Comparison of ENCODE assay signal across 7 mouse cellular contexts in the genomic region with DNA sequence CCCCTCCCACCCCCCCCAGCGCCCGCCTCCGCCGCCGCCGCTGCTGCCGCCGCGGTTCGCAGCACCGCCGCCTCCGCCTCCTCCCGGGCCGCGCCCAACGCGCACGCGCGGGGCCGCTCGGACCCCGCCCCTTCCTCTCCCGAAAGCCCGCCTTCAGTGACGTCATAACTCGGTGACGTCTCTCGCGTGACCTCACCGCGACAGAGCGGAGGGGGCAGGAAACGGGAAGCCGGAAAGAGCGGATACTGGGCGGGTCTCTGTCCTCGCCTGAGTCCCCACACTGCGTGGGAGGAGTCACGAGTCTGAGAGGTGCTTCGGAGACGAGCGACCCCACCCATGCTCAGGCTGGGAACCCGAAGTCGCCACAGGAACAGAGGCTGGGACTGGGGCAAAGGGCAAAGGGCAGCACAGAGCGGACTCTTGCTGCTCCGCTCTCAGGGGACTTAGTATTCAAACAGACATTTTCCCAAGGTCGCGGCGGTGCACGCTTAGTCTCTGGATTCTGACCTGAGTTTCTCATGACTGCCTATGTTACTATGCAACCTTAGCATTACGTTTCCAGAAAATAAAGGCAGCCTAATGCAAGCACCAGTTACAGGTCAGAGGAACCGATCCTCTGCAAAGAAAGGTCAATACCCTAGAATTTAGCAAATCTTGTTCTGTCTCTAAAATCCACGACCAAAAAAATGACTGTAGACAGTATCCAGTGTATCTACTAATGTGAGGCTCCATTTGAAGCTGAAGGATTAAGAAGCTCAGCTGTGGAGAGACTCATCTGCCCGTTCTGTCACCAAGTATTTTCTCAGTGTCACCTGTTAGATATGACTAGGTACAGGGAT. TPM values are rescaled to one million over a fixed set of nuclear protein-coding genes. Genes with fewer than 3 reads are reported as not detected.
DNase-seq lines count a peak whose midpoint lies in the region; ATAC-seq lines count a peak whose summit lies in the region.

Gene D17Wsu92e, minus strand, starts transcription at position 81 of the 839 bp plus-strand sequence.

- DNase-seq in adrenal gland, postnatal 25 days: peak; percentile 98
- peak; percentile 100 for DNase-seq in heart, adult 11 months
- DNase-seq in kidney, adult 18-20 months: peak; percentile 98
- peak; percentile 100 for DNase-seq in limb, embryonic 11.5 days (ENCODE audit: low spot score)
- DNase-seq in midbrain, embryonic 14.5 days: peak; percentile 100
- peak; percentile 98 for DNase-seq in spleen, adult 18-20 months

- H3K9ac ChIP-seq in embryonic facial prominence, embryonic 12.5 days: peak within 1 kb of the TSS; percentile 99
- H3K9ac ChIP-seq in limb, embryonic 11.5 days (ENCODE audit: low read length): peak within 1 kb of the TSS; percentile 84
- H3K9ac ChIP-seq in midbrain, embryonic 14.5 days (replicated peaks; ENCODE audit: low read length): peak within 1 kb of the TSS; percentile 85

- whole genome bisulfite sequencing in embryonic facial prominence, embryonic 12.5 days: 3% methylated on average over 35 of the region's 56 CpGs
- WGBS in limb, embryonic 11.5 days: 2% methylated on average over 52 of the region's 56 CpGs
- 1% methylated on average over 55 of the region's 56 CpGs for WGBS in midbrain, embryonic 14.5 days

- peak within 1 kb of the TSS; percentile 100 for H3K4me3 ChIP-seq in embryonic facial prominence, embryonic 12.5 days
- H3K4me3 ChIP-seq in limb, embryonic 11.5 days (ENCODE audit: low read depth, low read length): peak within 1 kb of the TSS; percentile 86
- H3K4me3 ChIP-seq in midbrain, embryonic 14.5 days (replicated peaks; ENCODE audit: low read depth, low read length): peak within 1 kb of the TSS; percentile 79

- ATAC-seq in embryonic facial prominence, embryonic 12.5 days (ENCODE audit: insufficient number of reproducible peaks, insufficient read depth, low FRiP score, low TSS enrichment): peak; percentile 91
- peak; percentile 94 for ATAC-seq in limb, embryonic 11.5 days (ENCODE audit: insufficient number of reproducible peaks, low FRiP score, low TSS enrichment, low read depth)
- ATAC-seq in midbrain, embryonic 14.5 days (ENCODE audit: low FRiP score, low TSS enrichment): peak; percentile 97

- peak within 1 kb of the TSS; percentile 87 for H3K27ac ChIP-seq in embryonic facial prominence, embryonic 12.5 days
- H3K27ac ChIP-seq in limb, embryonic 11.5 days (replicated peaks; ENCODE audit: low read depth, low read length): peak within 1 kb of the TSS; percentile 30
- peak within 1 kb of the TSS; percentile 85 for H3K27ac ChIP-seq in midbrain, embryonic 14.5 days (replicated peaks; ENCODE audit: low read depth, low read length)

- peaks cover 22% of the 10 kb centered on the region for H3K4me1 ChIP-seq in embryonic facial prominence, embryonic 12.5 days
- H3K4me1 ChIP-seq in limb, embryonic 11.5 days (ENCODE audit: control insufficient read depth, insufficient read depth, low read length): peaks cover 14% of the 10 kb centered on the region
- peaks cover 24% of the 10 kb centered on the region for H3K4me1 ChIP-seq in midbrain, embryonic 14.5 days (ENCODE audit: control insufficient read depth, insufficient read depth, low read length)

- H3K36me3 ChIP-seq in embryonic facial prominence, embryonic 12.5 days: no peaks in the 10 kb centered on the region
- H3K36me3 ChIP-seq in limb, embryonic 11.5 days (ENCODE audit: control insufficient read depth, insufficient read depth, low read length): no peaks in the 10 kb centered on the region
- H3K36me3 ChIP-seq in midbrain, embryonic 14.5 days (ENCODE audit: control insufficient read depth, insufficient read depth, low read length): no peaks in the 10 kb centered on the region

- H3K9me3 ChIP-seq in embryonic facial prominence, embryonic 12.5 days: no peaks in the 10 kb centered on the region
- no peaks in the 10 kb centered on the region for H3K9me3 ChIP-seq in limb, embryonic 11.5 days (ENCODE audit: control insufficient read depth, low read length)
- H3K9me3 ChIP-seq in midbrain, embryonic 14.5 days (ENCODE audit: control insufficient read depth, low read length): no peaks in the 10 kb centered on the region

- peak within 1 kb of the TSS; percentile 94 for H3K4me2 ChIP-seq in embryonic facial prominence, embryonic 12.5 days (replicated peaks)
- peak within 1 kb of the TSS; percentile 91 for H3K4me2 ChIP-seq in limb, embryonic 11.5 days (ENCODE audit: low read depth, severe bottlenecking)
- H3K4me2 ChIP-seq in midbrain, embryonic 14.5 days (ENCODE audit: low read length): peak within 1 kb of the TSS; percentile 92

- H3K27me3 ChIP-seq in embryonic facial prominence, embryonic 12.5 days: no peaks in the 10 kb centered on the region
- H3K27me3 ChIP-seq in limb, embryonic 11.5 days (ENCODE audit: control insufficient read depth, insufficient read depth, low read length): no peaks in the 10 kb centered on the region
- no peaks in the 10 kb centered on the region for H3K27me3 ChIP-seq in midbrain, embryonic 14.5 days (ENCODE audit: control insufficient read depth, insufficient read depth, low read length)

RNA-seq across cellular contexts. Expression of gene D17Wsu92e, which starts in this region (rescaled TPM):
- total RNA-seq in adrenal gland, postnatal 25 days (2021): 170 and 180 TPM in 2 replicates
- 17.9 and 18.9 TPM in 2 replicates for polyA plus RNA-seq in embryonic facial prominence, embryonic 12.5 days (2016; fragmentation: Nextera tagmentation; extraction: Ambion mirVana)
- 16.7 and 17.6 TPM in 2 replicates for polyA plus RNA-seq in limb, embryonic 11.5 days (2014; fragmentation: Nextera tagmentation; extraction: Ambion mirVana)
- polyA plus RNA-seq in midbrain, embryonic 14.5 days (2014; fragmentation: Nextera tagmentation; extraction: Ambion mirVana): 11.7 and 12.9 TPM in 2 replicates

Comparison
In these comparisons a context has a peak if more than half of its experiments do, and no peak if none do; other contexts are left out.
1. Peak in every context shown above with its lines: DNase-seq, ATAC-seq, H3K4me3 ChIP-seq and H3K27ac ChIP-seq.
2. H3K27ac ChIP-seq: peak in every context shown above with its lines; median percentile 87 in embryonic facial prominence, embryonic 12.5 days; 85 in midbrain, embryonic 14.5 days; 30 in limb, embryonic 11.5 days.